Mouse (Mus musculus) midbrain, embryonic 13.5 days (tissue): ENCODE data around the gene Olfr642. TPM values are rescaled to one million over a fixed set of nuclear protein-coding genes. Genes with fewer than 3 reads are reported as not detected.

Experiments
- ATAC-seq: fragments of 200-750 bp; cut with Nextera tagmentation; 2 replicates; pipeline ENCODE4 v1.8.0; 2017; ENCODE audit warnings: mild to moderate bottlenecking, moderate TSS enrichment, moderate library complexity
- H3K27ac ChIP-seq: fragments of 300-500 bp; sonication (generic); 2 replicates; pipeline ENCODE4 v1.5.1; 2015; ENCODE audit warnings: inconsistent platforms, mild to moderate bottlenecking, moderate library complexity
- H3K27me3 ChIP-seq: fragments of 300-500 bp; sonication (generic); 2 replicates; pipeline ENCODE4 v1.6.1; 2015; ENCODE audit warnings: mild to moderate bottlenecking, inconsistent platforms
- H3K36me3 ChIP-seq: fragments of 300-500 bp; sonication (generic); 2 replicates; pipeline ENCODE4 v1.6.1; 2015; ENCODE audit warnings: mild to moderate bottlenecking, inconsistent platforms
- H3K4me1 ChIP-seq: fragments of 300-500 bp; sonication (generic); replicated peaks from 2 replicates; pipeline ENCODE4 v1.6.1; 2015; ENCODE audit warnings: inconsistent platforms
- H3K4me2 ChIP-seq: fragments of 300-500 bp; sonication (generic); replicated peaks from 2 replicates; pipeline ENCODE4 v1.6.1; 2015; ENCODE audit warnings: moderate library complexity, mild to moderate bottlenecking, inconsistent platforms
- H3K4me3 ChIP-seq: fragments of 300-500 bp; sonication (generic); replicated peaks from 2 replicates; pipeline ENCODE4 v1.5.1; 2015; ENCODE audit warnings: mild to moderate bottlenecking, inconsistent platforms
- H3K9ac ChIP-seq: fragments of 300-500 bp; sonication (generic); replicated peaks from 2 replicates; pipeline ENCODE4 v1.6.1; 2015; ENCODE audit warnings: mild to moderate bottlenecking, inconsistent platforms
- H3K9me3 ChIP-seq: fragments of 300-500 bp; sonication (generic); 2 replicates; pipeline ENCODE4 v1.6.1; 2016; ENCODE audit warnings: mild to moderate bottlenecking, inconsistent platforms
- WGBS: fragments of 180-500 bp; shearing (Covaris S2); methylation state at CpG from one replicate; pipeline ENCODE4 v1.1.7; 2015; 5-methylcytosine and 5-hydroxymethylcytosine counted together
- polyA plus RNA-seq: library from polyadenylated mRNA; unstranded; fragments of >200 nt; fragmentation: Nextera tagmentation; extraction: Ambion mirVana; gene quantifications from 2 replicates; pipeline ENCODE4 v1.2.1, GENCODE M21; 2015

The Olfr642 gene
- polyA plus RNA-seq, result not detected in 2 replicates

DNA sequence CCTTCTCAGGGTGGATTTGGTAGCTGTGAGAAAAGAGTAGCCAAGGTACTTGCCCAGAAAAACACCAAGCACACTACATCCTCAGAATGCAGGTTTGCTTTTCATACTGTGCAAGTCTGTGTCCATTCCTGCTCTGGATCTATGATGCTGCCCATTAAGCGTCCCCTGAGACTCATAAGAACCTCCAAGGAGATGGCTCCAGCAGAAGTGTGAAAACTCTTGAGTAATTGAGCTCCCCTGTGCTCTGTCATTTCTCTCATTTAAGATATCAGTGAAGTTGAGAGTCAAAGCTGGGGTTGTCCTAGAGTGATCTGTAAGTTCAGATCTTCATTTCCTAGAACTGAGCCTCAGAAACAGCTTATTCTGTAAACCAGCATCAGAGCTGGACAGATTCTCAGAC is at the start of gene Olfr642:
Gene Olfr642 (minus strand): TSS at position 101 of the 400 bp plus-strand sequence.
- Histone ChIP-seq H3K4me2 (no peak within 1 kb of the TSS), H3K4me1 (no peaks in the 10 kb centered on the region), H3K9me3 (no peaks in the 10 kb centered on the region), H3K27ac (no peak within 1 kb of the TSS), H3K27me3 (no peaks in the 10 kb centered on the region), H3K4me3 (no peak within 1 kb of the TSS), H3K9ac (no peak within 1 kb of the TSS), H3K36me3 (no peaks in the 10 kb centered on the region)
- ATAC-seq, result no peak
- WGBS, result 79% methylated on average over 1 of the region's 1 CpGs

DNA sequence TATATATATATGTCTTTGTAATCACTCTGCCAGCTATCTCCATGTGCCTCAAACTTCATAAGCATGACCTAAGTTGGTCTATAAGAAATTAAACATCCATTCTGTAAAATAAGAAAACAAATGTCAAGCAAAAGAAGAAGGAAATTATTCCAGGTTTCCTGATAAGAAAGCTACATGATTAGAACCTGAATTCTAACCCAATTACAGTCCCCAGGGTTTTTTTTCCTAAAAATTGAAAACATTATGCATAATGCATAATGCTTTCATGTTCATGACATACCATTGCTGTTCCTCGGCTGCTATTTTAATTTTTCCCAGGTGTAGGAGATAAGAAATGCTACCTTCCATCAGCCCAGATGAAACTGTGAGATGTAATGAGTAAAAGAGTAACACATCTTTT is 32.9 kb upstream of the Olfr642 start, which contains the start of gene Olfr645:
Gene Olfr645 (minus strand): TSS at position 101 of the 400 bp plus-strand sequence.
- Histone ChIP-seq H3K36me3 (no peaks in the 10 kb centered on the region), H3K4me3 (no peak within 1 kb of the TSS), H3K4me1 (no peaks in the 10 kb centered on the region), H3K27ac (no peak within 1 kb of the TSS), H3K4me2 (no peak within 1 kb of the TSS), H3K9ac (no peak within 1 kb of the TSS), H3K9me3 (no peaks in the 10 kb centered on the region), H3K27me3 (no peaks in the 10 kb centered on the region)
- no peak for ATAC-seq
- 90% methylated on average over 1 of the region's 1 CpGs for WGBS

DNA sequence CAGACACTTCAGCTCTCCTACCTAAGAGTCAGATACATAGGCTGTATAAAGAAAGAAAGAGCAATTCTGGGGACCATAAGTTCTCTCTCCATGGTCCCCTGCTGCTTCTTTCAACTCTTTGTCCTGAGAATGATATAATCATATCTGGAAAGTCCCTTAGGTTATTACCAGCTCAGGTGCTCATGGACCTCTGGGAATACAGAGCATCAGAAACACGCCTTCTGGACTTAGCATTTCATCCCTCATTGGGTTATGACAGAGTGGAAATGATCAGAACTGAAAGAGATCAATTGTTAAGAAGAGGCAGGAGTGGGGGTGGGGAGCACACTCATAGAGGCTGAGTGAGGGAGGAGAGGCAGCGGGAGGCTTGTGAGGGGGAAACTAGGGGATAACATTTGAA is 19.3 kb upstream of the Olfr642 start, which contains the start of gene Olfr644:
Gene Olfr644 (minus strand): TSS at position 101 of the 400 bp plus-strand sequence.
- Histone ChIP-seq H3K9ac (no peak within 1 kb of the TSS), H3K4me2 (no peak within 1 kb of the TSS), H3K36me3 (no peaks in the 10 kb centered on the region), H3K27me3 (no peaks in the 10 kb centered on the region), H3K27ac (no peak within 1 kb of the TSS), H3K9me3 (peaks cover 5% of the 10 kb centered on the region), H3K4me3 (no peak within 1 kb of the TSS), H3K4me1 (no peaks in the 10 kb centered on the region)
- 80% methylated on average over 2 of the region's 2 CpGs for WGBS
- no peak for ATAC-seq

DNA sequence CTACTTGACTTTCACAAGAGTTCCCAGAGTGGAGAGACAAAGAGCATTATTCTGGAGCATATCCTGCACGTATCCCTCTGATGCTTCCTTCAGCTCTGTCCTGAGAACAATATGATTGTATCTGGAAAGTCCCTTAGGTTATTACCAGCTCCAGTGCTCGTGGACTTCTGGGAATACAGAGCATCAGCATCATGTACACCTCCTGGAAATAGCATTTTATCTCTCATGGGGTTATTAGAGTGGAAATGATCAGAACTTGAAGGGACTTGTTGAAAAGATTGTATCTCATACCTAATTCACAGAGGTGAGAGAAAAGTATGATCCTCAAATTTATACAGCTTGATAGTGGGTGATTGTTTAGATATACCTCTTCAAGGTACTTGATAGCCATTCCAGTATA is 8.9 kb upstream of the Olfr642 start, which contains the start of gene 4930516K23Rik:
Gene 4930516K23Rik (minus strand): TSS at position 101 of the 400 bp plus-strand sequence.
- Histone ChIP-seq H3K27me3 (no peaks in the 10 kb centered on the region), H3K4me1 (no peaks in the 10 kb centered on the region), H3K9me3 (no peaks in the 10 kb centered on the region), H3K27ac (no peak within 1 kb of the TSS), H3K36me3 (no peaks in the 10 kb centered on the region), H3K4me3 (no peak within 1 kb of the TSS), H3K4me2 (no peak within 1 kb of the TSS), H3K9ac (no peak within 1 kb of the TSS)
- ATAC-seq, result no peak
- 49% methylated on average over 2 of the region's 2 CpGs for WGBS

DNA sequence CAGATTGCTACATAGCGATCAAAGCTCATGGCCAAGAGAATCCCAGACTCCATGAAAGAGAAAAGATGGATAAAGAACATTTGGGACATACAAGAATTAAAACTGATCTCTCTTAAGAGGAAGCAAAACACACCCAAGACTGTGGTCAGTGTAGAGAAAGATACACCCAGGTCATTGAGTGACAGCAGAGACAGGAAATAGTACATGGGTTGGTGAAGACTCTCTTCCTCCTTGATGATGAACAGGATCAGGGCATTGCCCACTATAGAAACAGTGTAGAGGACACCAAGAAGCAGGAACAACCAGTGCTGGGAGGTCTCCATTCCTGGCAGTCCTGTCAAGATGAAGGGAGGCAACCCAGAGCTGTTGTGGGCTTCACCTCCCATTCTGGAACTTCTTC is 6.7 kb upstream of the Olfr642 start:
- H3K4me3 ChIP-seq, result no peak overlapping the region
- no peaks in the 10 kb centered on the region for H3K27me3 ChIP-seq
- H3K9me3 ChIP-seq, result no peaks in the 10 kb centered on the region
- H3K9ac ChIP-seq, result no peak overlapping the region
- ATAC-seq, result no peak
- no peak overlapping the region for H3K4me2 ChIP-seq
- 93% methylated on average over 1 of the region's 1 CpGs for WGBS
- H3K27ac ChIP-seq, result no peak overlapping the region
- H3K36me3 ChIP-seq, result no peaks in the 10 kb centered on the region
- no peaks in the 10 kb centered on the region for H3K4me1 ChIP-seq

DNA sequence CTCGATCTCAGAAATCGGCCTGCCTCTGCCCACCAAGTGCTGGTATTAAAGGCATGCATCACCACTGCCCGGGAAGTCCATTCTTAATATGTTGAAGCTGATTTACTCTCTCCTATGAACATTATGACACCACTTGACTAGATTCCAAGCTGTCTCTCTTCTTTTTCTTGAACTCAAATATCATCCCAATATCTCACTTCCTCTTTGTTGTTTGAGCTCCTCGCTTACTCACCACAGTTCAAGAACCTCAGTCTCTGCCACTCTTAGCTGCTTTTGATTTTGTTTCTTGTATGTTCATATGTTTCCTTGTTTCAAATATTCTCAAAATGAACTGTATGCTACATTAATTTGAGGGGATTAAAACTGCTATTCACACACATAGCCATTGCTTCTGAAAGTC is 1.7 kb downstream of the Olfr642 start:
- no peak for ATAC-seq
- no peaks in the 10 kb centered on the region for H3K27me3 ChIP-seq
- WGBS, result 91% methylated on average over 4 of the region's 4 CpGs
- H3K9ac ChIP-seq, result no peak overlapping the region
- H3K27ac ChIP-seq, result no peak overlapping the region
- H3K9me3 ChIP-seq, result no peaks in the 10 kb centered on the region
- no peak overlapping the region for H3K4me2 ChIP-seq
- H3K4me1 ChIP-seq, result no peaks in the 10 kb centered on the region
- H3K4me3 ChIP-seq, result no peak overlapping the region
- H3K36me3 ChIP-seq, result no peaks in the 10 kb centered on the region

DNA sequence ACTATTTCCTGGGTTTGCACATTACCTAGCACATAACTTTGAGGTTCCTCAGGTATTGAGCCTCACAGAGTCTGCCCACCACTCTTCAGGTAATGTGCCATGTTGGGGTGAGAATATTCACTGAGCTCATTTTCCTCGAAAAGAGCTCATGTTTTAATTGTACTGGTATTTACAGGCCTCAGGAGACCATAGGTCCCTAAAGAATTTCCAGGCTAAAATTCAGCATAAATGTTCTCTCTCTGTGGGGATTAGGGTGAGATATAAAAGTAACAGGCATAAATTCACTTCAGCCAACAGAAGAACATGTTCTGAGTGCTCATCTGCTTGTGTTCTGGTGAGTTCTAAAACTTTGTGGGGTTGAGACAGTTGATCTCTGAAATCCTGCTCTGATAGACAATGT is 17.3 kb downstream of the Olfr642 start, which contains the start of gene Olfr641:
Gene Olfr641 (plus strand): TSS at position 301 of the 400 bp plus-strand sequence.
- WGBS, result 72% methylated on average over 1 of the region's 1 CpGs
- H3K9me3 ChIP-seq, result no peaks in the 10 kb centered on the region
- no peak within 1 kb of the TSS for H3K27ac ChIP-seq
- H3K36me3 ChIP-seq, result no peaks in the 10 kb centered on the region
- no peak within 1 kb of the TSS for H3K9ac ChIP-seq
- ATAC-seq, result no peak
- H3K4me1 ChIP-seq, result no peaks in the 10 kb centered on the region
- H3K4me3 ChIP-seq, result no peak within 1 kb of the TSS
- H3K4me2 ChIP-seq, result no peak within 1 kb of the TSS
- no peaks in the 10 kb centered on the region for H3K27me3 ChIP-seq

DNA sequence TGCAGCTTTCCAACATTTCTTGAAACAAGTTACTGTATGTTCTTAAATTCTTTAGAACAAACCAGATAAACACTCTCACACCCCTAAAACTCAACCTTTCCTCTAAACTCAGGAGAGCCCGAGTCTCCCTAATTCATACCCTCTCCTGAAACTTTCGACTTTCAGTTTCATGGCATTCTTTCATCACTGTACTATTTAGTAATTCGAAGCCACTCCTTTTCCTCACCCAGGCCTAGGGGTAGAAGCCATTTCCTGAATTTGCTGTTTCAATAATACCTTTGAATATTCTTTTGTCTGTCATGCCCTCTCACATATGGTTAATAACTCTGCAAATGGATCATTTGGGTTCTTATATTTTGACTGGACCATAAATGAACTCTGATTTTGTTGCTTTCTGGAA is 25.5 kb downstream of the Olfr642 start:
- 77% methylated on average over 3 of the region's 3 CpGs for WGBS
- no peaks in the 10 kb centered on the region for H3K9me3 ChIP-seq
- no peak overlapping the region for H3K4me3 ChIP-seq
- H3K4me1 ChIP-seq, result no peaks in the 10 kb centered on the region
- H3K9ac ChIP-seq, result no peak overlapping the region
- H3K27ac ChIP-seq, result no peak overlapping the region
- no peak overlapping the region for H3K4me2 ChIP-seq
- no peak for ATAC-seq
- H3K27me3 ChIP-seq, result no peaks in the 10 kb centered on the region
- no peaks in the 10 kb centered on the region for H3K36me3 ChIP-seq

DNA sequence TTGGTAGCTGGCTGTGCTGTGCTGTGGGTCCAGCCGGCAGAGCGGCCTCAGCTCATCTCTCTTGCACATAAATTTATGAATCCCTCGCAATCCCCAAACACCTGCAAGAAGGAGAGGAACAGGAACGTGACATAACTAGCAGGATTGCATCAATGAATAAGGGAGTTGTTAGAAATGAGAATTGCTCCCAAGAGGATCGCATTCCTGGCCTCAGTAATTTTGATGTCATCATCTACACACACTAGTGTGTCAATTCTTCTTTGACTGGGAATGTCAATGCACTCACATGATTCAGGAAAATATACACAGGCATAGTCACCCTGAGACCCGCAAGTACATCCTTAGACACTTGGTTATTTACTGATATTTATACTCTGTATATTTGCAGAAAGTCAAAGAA is 27.0 kb downstream of the Olfr642 start, which contains the start of gene Olfr640:
Gene Olfr640 (minus strand): TSS at position 101 of the 400 bp plus-strand sequence.
- Histone ChIP-seq H3K27ac (no peak within 1 kb of the TSS), H3K9me3 (no peaks in the 10 kb centered on the region), H3K4me1 (no peaks in the 10 kb centered on the region), H3K36me3 (no peaks in the 10 kb centered on the region), H3K27me3 (no peaks in the 10 kb centered on the region), H3K4me2 (no peak within 1 kb of the TSS), H3K9ac (no peak within 1 kb of the TSS), H3K4me3 (no peak within 1 kb of the TSS)
- WGBS, result 84% methylated on average over 6 of the region's 6 CpGs
- ATAC-seq, result no peak

DNA sequence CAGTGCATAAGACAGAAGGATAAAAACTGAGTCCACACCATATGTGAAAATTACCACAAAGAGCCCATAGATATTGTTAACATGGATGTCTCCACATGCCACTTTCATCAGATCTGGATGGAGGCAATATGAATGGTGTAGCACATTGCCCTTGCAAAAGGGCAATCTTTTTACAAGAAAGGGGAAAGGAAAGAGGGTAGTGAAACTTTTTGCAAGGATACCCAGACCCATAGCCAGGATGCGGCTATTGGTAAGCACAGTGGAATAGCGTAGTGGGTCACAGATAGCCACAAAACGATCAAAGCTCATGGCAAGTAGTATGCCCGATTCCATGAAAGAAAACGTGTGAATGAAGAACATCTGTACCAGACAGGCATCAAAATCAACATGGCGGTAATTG is 30.8 kb downstream of the Olfr642 start:
- Histone ChIP-seq H3K4me1 (no peaks in the 10 kb centered on the region), H3K9ac (no peak overlapping the region), H3K9me3 (no peaks in the 10 kb centered on the region), H3K36me3 (no peaks in the 10 kb centered on the region), H3K27me3 (no peaks in the 10 kb centered on the region), H3K27ac (no peak overlapping the region), H3K4me2 (no peak overlapping the region), H3K4me3 (no peak overlapping the region)
- 92% methylated on average over 6 of the region's 6 CpGs for WGBS
- no peak for ATAC-seq

DNA sequence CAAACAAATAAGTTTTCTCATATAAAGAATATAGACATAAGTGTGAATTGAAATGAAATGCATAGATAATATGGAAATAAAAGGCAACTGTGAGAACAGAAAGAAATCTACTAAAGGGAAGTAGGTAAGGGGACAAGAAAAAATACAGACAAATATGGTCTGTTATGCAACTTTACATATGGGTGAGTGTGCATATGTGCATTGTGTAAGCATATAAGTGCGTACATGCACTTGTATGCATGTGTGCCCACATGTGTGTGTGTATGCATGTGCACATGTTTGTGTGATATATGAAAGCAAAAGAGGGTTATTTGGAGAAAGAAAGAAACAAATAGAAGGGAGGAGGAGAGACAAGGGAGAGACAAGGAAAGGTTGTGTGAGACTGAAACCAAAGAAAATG is 33.5 kb downstream of the Olfr642 start:
- 80% methylated on average over 1 of the region's 1 CpGs for WGBS
- Histone ChIP-seq H3K4me2 (no peak overlapping the region), H3K27me3 (no peaks in the 10 kb centered on the region), H3K4me1 (no peaks in the 10 kb centered on the region), H3K36me3 (no peaks in the 10 kb centered on the region), H3K4me3 (no peak overlapping the region), H3K27ac (no peak overlapping the region), H3K9me3 (no peaks in the 10 kb centered on the region), H3K9ac (no peak overlapping the region)
- no peak for ATAC-seq

DNA sequence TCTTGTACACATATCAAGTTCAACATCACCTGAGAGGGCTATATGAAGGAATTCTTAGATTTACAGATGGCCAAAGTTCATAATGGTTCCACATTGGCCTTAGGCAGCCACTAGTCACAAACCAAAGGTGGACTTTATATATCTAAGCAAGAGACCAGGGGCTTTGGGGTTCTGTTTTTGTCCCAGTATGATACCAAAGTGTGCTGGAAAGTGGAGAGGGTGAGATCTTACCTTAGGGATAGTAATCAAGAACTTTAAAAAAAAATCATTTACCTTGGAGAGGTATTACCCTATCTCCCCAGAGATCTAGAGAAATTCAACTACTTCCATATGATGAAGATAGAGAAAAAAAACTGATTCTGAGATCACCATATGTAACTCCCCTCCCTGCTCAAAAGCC is 35.3 kb downstream of the Olfr642 start, which contains the start of gene Olfr639:
Gene Olfr639 (minus strand): TSS at position 101 of the 400 bp plus-strand sequence.
- H3K27me3 ChIP-seq, result no peaks in the 10 kb centered on the region
- H3K27ac ChIP-seq, result no peak within 1 kb of the TSS
- no peaks in the 10 kb centered on the region for H3K4me1 ChIP-seq
- H3K9me3 ChIP-seq, result no peaks in the 10 kb centered on the region
- ATAC-seq, result no peak
- no peak within 1 kb of the TSS for H3K9ac ChIP-seq
- H3K4me2 ChIP-seq, result no peak within 1 kb of the TSS
- no peak within 1 kb of the TSS for H3K4me3 ChIP-seq
- H3K36me3 ChIP-seq, result no peaks in the 10 kb centered on the region

DNA sequence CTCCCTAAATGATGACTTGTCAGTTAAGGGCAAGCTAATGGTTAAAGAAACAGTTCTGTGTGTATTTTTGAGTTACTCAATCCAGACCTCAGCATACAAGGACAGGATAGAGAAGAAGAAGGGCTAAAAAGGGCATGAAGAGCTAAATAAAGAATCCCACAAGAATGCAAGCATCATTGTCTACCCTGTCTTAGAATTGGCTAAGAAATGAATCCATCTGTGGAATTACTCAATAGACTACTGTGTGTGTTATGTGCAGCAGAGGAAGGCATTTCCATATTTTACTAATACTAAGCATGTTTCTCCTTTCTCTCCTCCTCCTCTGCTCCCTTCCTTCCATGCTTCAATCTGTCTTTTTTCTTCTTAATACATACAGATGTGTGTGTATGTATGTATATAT is 53.3 kb downstream of the Olfr642 start:
- H3K36me3 ChIP-seq, result no peaks in the 10 kb centered on the region
- no peak overlapping the region for H3K4me2 ChIP-seq
- ATAC-seq, result no peak
- no peak overlapping the region for H3K9ac ChIP-seq
- H3K27ac ChIP-seq, result no peak overlapping the region
- no peaks in the 10 kb centered on the region for H3K4me1 ChIP-seq
- H3K4me3 ChIP-seq, result no peak overlapping the region
- H3K27me3 ChIP-seq, result no peaks in the 10 kb centered on the region
- no peaks in the 10 kb centered on the region for H3K9me3 ChIP-seq
